Mouse (Mus musculus) intestine, postnatal 0 days (tissue): ENCODE data around the gene Synpo2l. TPM values are rescaled to one million over a fixed set of nuclear protein-coding genes. Genes with fewer than 3 reads are reported as not detected.

ENCODE experiments used
- ATAC-seq: fragments of 200-750 bp; cut with Nextera tagmentation; 2 replicates; pipeline ENCODE4 v1.8.0; 2017; ENCODE audit warnings: mild to moderate bottlenecking, moderate TSS enrichment, moderate library complexity
- H3K27ac ChIP-seq: fragments of 300-500 bp; sonication (generic); 2 replicates; pipeline ENCODE4 v1.5.1; 2014; ENCODE audit warnings: mild to moderate bottlenecking, low read depth, low read length, moderate library complexity
- H3K27me3 ChIP-seq: fragments of 300-500 bp; sonication (generic); replicated peaks from 2 replicates; pipeline ENCODE4 v1.6.1; 2014; ENCODE audit warnings: low read length, mixed read lengths; ENCODE audit not compliant: control insufficient read depth, insufficient read depth
- H3K36me3 ChIP-seq: fragments of 300-500 bp; sonication (generic); 2 replicates; pipeline ENCODE4 v1.6.1; 2014; ENCODE audit warnings: mild to moderate bottlenecking, moderate library complexity; ENCODE audit not compliant: control insufficient read depth, insufficient read depth
- H3K4me1 ChIP-seq: fragments of 300-500 bp; sonication (generic); replicated peaks from 2 replicates; pipeline ENCODE4 v1.6.1; 2014; ENCODE audit warnings: antibody characterized with exemption, low read length, mixed read lengths; ENCODE audit not compliant: control insufficient read depth, insufficient read depth
- H3K4me2 ChIP-seq: fragments of 300-500 bp; sonication (generic); replicated peaks from 2 replicates; pipeline ENCODE4 v1.6.1; 2014; ENCODE audit warnings: low read depth, mild to moderate bottlenecking, moderate library complexity
- H3K4me3 ChIP-seq: fragments of 300-500 bp; sonication (generic); 2 replicates; pipeline ENCODE4 v1.5.1; 2014; ENCODE audit warnings: low read depth, low read length
- H3K9ac ChIP-seq: fragments of 300-500 bp; sonication (generic); 2 replicates; pipeline ENCODE4 v1.6.1; 2014; ENCODE audit warnings: mild to moderate bottlenecking, low read depth, low read length
- H3K9me3 ChIP-seq: fragments of 300-500 bp; sonication (generic); 2 replicates; pipeline ENCODE4 v1.6.1; 2016; ENCODE audit warnings: mixed run types; ENCODE audit not compliant: control insufficient read depth
- CTCF ChIP-seq: sonication (generic); IDR thresholded peaks from 2 replicates; pipeline ENCODE4 v1.5.1; 2016; ENCODE audit warnings: low read depth, mild to moderate bottlenecking, control low read depth, antibody characterized with exemption, moderate library complexity
- WGBS: fragments of 180-500 bp; shearing (Covaris S2); extraction: QIAGEN DNeasy Blood & Tissue Kit; methylation state at CpG from one replicate; pipeline ENCODE4 v1.1.7; 2014; 5-methylcytosine and 5-hydroxymethylcytosine counted together
- microRNA-seq: library from miRNA; unstranded; fragments of <30 nt; microRNA quantifications from one replicate; pipeline ENCODE4, GENCODE M21; 2016
- polyA plus RNA-seq: library from polyadenylated mRNA; unstranded; fragments of >200 nt; fragmentation: Nextera tagmentation; extraction: Ambion mirVana; gene quantifications from 2 replicates; pipeline ENCODE4 v1.2.1, GENCODE M21; 2015

Gene Synpo2l
- polyA plus RNA-seq, 1 experiment from 2014 or later: 0.23 TPM

- Histone ChIP-seq H3K9ac (no peak overlapping the region), H3K36me3 (no peaks in the 10 kb centered on the region), H3K4me2 (no peak overlapping the region), H3K27ac (no peak overlapping the region), H3K9me3 (no peaks in the 10 kb centered on the region), H3K27me3 (no peaks in the 10 kb centered on the region), H3K4me1 (no peaks in the 10 kb centered on the region), H3K4me3 (no peak overlapping the region)
- no peak for TF ChIP-seq CTCF
- ATAC-seq: no peak
Observed at GRCm38 (mm10) chr14:20619131-20619530, 49.0 kb downstream of the Synpo2l start.

DNA sequence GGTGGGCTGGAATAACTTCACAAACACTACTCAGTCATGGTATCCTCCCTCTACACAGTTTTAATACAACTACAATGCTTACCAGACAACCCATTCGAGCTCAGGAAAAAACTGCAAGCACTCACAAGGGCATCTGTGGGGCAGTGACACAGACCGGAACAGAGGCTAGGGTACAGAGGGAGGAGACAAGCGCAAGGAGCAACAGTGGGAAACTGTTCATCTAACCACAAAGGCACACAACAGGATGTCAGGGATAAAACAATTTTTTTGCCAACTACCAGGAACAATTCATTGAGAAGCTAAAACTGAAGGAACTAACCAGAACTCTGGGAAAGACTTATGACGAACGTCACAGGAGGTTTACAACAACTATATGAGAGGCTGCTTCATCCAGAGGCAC lies 49.9 kb downstream of the Synpo2l start:
- Histone ChIP-seq H3K4me2 (no peak overlapping the region), H3K4me1 (no peaks in the 10 kb centered on the region), H3K4me3 (no peak overlapping the region), H3K27me3 (no peaks in the 10 kb centered on the region), H3K36me3 (no peaks in the 10 kb centered on the region), H3K9ac (no peak overlapping the region), H3K27ac (no peak overlapping the region), H3K9me3 (no peaks in the 10 kb centered on the region)
- TF ChIP-seq CTCF: no peak
- 72% methylated on average over 5 of the region's 5 CpGs for WGBS
- ATAC-seq: no peak

DNA sequence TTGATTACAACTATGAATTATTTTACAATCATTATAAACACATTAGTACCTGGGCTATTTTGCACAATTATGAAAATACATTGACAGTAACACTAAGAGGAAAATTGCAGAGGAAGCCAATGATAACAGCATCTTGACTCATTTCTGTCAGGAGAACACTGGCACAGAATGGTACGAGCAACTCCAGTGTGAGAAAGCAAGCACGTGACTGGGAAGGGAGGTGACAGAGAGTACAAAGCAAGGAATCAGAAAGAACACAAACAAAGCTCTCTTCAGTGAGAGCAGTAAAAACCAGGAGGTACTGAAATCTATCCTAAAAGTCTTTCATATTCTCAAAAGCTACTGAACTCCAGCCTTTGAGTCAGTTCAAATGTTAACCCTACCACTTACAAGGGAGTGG lies 51.7 kb downstream of the Synpo2l start:
- H3K4me2 ChIP-seq: no peak overlapping the region
- no peak overlapping the region for H3K27ac ChIP-seq
- H3K4me1 ChIP-seq: no peaks in the 10 kb centered on the region
- H3K9me3 ChIP-seq: no peaks in the 10 kb centered on the region
- 21% methylated on average over 2 of the region's 2 CpGs for WGBS
- H3K27me3 ChIP-seq: no peaks in the 10 kb centered on the region
- no peak overlapping the region for H3K4me3 ChIP-seq
- no peak for ATAC-seq
- no peak for TF ChIP-seq CTCF
- H3K9ac ChIP-seq: no peak overlapping the region
- no peaks in the 10 kb centered on the region for H3K36me3 ChIP-seq

- Histone ChIP-seq H3K9ac (no peak overlapping the region), H3K27ac (no peak overlapping the region), H3K36me3 (no peaks in the 10 kb centered on the region), H3K27me3 (no peaks in the 10 kb centered on the region), H3K9me3 (no peaks in the 10 kb centered on the region), H3K4me1 (no peaks in the 10 kb centered on the region), H3K4me2 (no peak overlapping the region), H3K4me3 (no peak overlapping the region)
- WGBS: 100% methylated on average over 2 of the region's 2 CpGs
- no peak for ATAC-seq
- TF ChIP-seq CTCF: no peak
Observed at GRCm38 (mm10) chr14:20615075-20615474, 53.1 kb downstream of the Synpo2l start.

DNA sequence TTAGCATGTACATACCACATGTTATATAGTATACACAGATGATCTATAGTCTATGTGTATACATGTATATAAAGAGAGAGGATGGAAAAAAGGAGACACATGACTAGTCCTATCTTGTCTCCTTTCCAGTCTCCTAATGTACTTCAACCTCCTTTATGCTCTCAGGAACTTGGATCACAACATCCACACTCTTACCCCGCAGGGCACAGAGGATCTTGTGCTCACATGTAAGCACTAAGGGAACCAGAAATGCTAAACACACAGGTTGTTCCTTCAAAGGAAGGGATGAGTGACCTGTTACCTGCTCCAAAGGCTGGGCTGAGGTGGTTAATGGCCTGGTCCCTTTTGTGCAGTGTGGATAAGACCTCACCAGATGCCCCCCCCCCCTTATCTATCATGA lies 55.3 kb downstream of the Synpo2l start:
- Histone ChIP-seq H3K27me3 (no peaks in the 10 kb centered on the region), H3K9me3 (no peaks in the 10 kb centered on the region), H3K9ac (no peak overlapping the region), H3K4me2 (no peak overlapping the region), H3K36me3 (no peaks in the 10 kb centered on the region), H3K27ac (no peak overlapping the region), H3K4me1 (no peaks in the 10 kb centered on the region), H3K4me3 (no peak overlapping the region)
- no peak for TF ChIP-seq CTCF
- WGBS: 93% methylated on average over 1 of the region's 1 CpGs
- ATAC-seq: no peak

DNA sequence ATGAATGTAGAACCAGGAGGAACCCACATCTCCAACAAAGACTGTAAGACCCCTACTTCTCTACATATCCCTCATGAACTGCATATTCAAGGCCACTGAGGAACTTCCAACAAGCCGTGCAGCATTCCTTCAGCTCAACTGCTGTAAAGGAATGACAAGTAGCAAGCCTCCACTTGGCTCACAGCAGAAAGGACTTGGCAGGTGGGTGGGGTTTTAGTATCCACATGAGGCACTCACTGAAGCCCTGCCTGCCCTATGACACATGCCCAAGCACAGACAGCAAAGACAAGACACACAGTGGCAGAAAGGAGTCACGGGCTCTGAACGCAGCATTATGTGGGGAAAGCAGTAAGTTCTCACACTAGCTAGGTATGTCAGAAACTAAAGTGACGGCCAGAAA lies 58.0 kb downstream of the Synpo2l start:
- H3K4me2 ChIP-seq: no peak overlapping the region
- no peak overlapping the region for H3K4me3 ChIP-seq
- 76% methylated on average over 4 of the region's 4 CpGs for WGBS
- ATAC-seq: no peak; the same call in 1 of the 2 replicates
- no peak for TF ChIP-seq CTCF
- no peak overlapping the region for H3K27ac ChIP-seq
- H3K9me3 ChIP-seq: no peaks in the 10 kb centered on the region
- H3K36me3 ChIP-seq: no peaks in the 10 kb centered on the region
- no peaks in the 10 kb centered on the region for H3K27me3 ChIP-seq
- no peak overlapping the region for H3K9ac ChIP-seq
- no peaks in the 10 kb centered on the region for H3K4me1 ChIP-seq

DNA sequence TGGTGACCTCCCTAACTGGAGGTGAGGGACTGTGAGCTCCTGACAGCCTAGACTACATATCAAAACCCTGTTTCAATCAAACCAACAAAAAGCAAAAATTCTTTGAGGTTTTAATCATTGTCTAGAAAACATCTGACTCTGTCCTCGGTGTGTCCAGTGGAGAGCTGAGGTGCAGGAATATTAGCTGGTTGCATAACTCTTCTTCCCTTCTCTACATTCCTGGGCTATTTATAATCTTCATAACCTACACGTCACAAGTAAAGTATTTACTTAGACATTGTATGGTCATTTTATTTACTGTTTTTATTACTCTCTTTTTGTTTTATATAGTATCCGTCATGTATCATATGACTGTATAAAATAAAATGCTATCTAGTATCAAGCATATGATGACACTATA lies 58.6 kb downstream of the Synpo2l start:
- Histone ChIP-seq H3K9ac (no peak overlapping the region), H3K27ac (no peak overlapping the region), H3K4me1 (no peaks in the 10 kb centered on the region), H3K9me3 (no peaks in the 10 kb centered on the region), H3K36me3 (no peaks in the 10 kb centered on the region), H3K4me3 (no peak overlapping the region), H3K4me2 (no peak overlapping the region), H3K27me3 (no peaks in the 10 kb centered on the region)
- no peak for ATAC-seq
- no peak for TF ChIP-seq CTCF
- WGBS: 55% methylated on average over 3 of the region's 3 CpGs

Small RNA genes within 50 kb of the gene (microRNA-seq; reads per million reads assigned to microRNA genes)
- 1.4 reads per million for gene Mir6946

Other genes with a start within 250 kb of the Synpo2l start
- gene Cfap70, start 216.1 kb downstream of the Synpo2l start, polyA plus RNA-seq: not detected in 2 replicates
- gene Anxa7, start 188.2 kb downstream of the Synpo2l start, polyA plus RNA-seq: 33.6 and 37.8 TPM in 2 replicates
- 0.21 and 0.26 TPM in 2 replicates for gene Mss51, start 171.5 kb downstream of the Synpo2l start, polyA plus RNA-seq
- gene Ppp3cb, start 121.8 kb downstream of the Synpo2l start, polyA plus RNA-seq: 24.2 and 24.4 TPM in 2 replicates
- 2.2 and 2.6 TPM in 2 replicates for gene Usp54, start 27.3 kb downstream of the Synpo2l start, polyA plus RNA-seq
- gene Myoz1, start 11.8 kb downstream of the Synpo2l start, polyA plus RNA-seq: not detected in 2 replicates
- gene Sec24c, start 6.0 kb upstream of the Synpo2l start, polyA plus RNA-seq: 51.0 and 53.8 TPM in 2 replicates
- 7.4 and 8.4 TPM in 2 replicates for gene Fut11, start 26.6 kb upstream of the Synpo2l start, polyA plus RNA-seq
- 143 and 150 TPM in 2 replicates for gene Chchd1, start 34.7 kb upstream of the Synpo2l start, polyA plus RNA-seq
- gene Zswim8, start 39.2 kb upstream of the Synpo2l start, polyA plus RNA-seq: 15.0 and 19.0 TPM in 2 replicates
- gene Ndst2, start 66.2 kb upstream of the Synpo2l start, polyA plus RNA-seq: 9.8 and 12.4 TPM in 2 replicates
- 27.6 and 37.7 TPM in 2 replicates for gene Camk2g, start 125.7 kb upstream of the Synpo2l start, polyA plus RNA-seq
- gene Plau, start 168.3 kb upstream of the Synpo2l start, polyA plus RNA-seq: 2.7 and 3.8 TPM in 2 replicates